Mouse (Mus musculus): Measurements from ENCODE around the gene Dnm3.

Gene Dnm3

DNA sequence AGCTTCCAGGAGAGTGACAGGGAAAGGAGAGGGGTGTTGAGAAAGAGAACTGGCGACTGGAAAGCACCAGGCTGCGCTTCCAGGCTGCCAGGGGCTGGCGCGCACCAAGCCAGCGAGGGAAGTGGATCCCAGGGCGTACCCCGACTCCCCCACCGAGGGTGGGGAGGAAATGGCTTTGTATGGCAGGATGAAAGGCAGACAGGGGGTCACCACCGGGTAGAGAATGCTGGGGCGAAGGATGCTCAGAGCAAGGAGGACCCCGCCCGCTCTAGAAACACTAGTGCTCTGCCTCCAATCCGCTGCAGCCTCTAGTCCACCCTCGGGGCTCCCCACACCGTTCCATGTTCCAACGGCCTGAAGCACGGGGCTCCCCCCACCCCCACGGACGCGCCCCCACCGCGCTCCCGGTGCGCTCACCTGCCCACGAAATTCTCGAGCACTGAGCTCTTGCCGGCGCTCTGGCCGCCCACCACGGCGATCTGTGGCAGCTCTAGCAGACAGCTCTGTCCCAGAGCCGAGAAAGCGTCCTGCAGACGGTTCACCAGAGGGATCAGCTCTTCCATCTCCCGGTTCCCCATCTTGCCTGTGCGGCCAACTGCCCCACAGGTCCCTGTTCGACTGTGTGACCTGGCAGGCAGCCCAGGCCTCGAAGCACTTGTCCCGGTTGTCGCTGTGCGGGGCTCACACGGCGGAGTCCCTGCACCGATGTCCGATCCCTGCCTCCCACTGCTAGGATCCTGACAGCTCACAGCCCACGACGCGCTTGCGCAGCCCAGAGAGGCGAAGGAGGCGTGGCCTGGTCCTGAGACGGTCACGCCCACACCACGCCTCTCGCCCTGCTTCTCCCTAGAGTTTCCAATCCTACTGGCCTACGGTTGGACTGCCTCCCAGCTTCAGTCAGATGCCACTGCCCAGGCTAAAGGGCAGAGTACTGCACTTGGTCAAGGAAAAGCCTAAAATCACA lies at the start of gene Dnm3:
TSS of gene Dnm3 (minus strand) at position 789 of the 964 bp plus-strand sequence.
- WGBS = 2% methylated on average over 56 of the region's 56 CpGs

DNA sequence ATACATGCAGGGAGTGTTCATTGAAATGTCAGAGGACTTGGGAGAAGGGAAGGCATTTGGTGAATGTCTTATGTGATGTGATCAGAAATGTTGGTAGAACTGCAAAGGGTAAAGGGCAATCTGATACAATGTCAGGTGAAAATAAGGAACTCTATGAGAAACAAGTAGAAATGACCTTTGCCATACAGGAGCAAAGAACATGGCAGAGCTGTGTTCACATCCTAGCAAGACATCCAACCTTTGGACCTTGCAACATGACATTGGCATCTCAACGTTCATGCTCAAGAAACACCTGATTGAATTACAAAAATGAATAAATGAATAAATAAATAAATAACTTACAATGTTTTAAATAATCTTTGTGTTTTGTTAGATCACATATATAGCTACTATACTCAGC lies 37.3 kb upstream of the Dnm3 start:
- WGBS = 89% methylated on average over 1 of the region's 1 CpGs

- 76% methylated on average over 2 of the region's 2 CpGs for WGBS
These were observed 32.2 kb upstream of the Dnm3 start for GRCm38 (mm10) chr1:162510013-162510356.

DNA sequence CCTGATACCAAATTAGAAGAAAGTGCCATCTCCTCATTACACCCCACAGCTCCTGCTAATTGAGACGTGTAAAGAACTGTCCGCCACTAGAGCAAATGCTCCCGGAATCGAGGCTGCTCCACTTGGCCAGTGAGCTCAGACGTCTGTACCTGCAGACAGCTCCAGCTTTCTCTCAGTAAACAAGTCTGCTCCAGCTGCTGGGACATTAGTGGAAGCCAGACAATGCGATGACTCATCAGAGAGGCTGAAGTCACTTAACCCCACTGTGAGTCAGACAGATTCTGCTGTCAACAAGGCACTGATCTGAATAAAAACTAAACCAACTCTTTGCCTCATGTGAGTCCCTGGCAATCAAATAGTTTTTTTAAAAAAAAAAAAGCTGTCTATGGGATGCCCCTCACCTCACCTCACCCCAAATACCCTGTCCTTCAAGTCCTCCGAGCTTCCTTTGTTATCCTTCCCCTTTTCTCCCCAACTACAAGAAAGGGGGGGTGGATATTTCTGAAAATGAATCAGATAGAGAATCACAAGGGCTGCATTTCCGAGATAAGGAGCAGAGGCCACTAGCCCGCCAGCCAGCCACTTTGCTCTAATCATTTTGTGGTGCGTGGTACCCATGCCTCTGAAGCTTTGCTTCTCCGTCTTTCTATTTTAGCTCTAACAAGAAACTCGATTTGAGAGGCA lies 31.6 kb upstream of the Dnm3 start:
- 59% methylated on average over 12 of the region's 12 CpGs for WGBS

DNA sequence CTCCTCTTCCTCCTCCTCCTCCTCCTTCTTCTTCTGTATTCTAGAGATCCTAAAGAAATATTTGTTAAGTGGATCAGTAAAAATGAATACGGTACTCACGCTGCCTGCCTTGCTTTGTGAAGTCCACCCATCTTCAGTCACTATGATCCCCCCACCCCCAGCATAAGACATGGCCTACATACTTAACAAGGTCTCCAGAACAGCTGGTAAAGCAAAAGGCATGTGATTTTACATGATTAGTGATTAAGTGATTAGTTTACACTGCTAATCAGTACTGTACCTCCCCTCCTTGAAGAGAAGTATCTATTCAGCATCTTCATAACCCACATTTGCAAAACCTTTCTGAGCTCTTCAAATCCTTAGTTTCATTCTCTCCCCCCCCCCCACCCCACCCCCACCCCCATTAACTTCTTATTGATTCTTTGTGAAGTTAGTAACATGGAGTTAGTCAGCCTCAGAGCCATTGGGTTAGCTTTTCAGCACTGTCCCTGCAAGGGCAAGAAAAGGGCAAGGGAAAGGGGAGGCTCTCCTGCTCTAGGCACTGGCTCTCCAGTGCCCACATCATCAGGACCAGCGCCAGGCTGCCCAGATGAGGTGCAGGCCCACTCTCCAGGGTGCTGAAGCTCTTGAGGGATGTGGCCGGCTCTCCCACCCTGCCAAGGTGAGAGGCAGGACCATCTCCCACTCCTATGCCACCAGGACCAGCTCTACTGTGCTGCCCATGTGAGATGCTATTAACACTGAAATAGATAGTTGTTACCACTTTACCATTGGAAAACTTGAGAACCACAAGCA lies 30.6 kb upstream of the Dnm3 start:
- 91% methylated on average over 4 of the region's 4 CpGs for WGBS

GRCm38 (mm10) chr1:162506516-162506915 lies 28.7 kb upstream of the Dnm3 start:
- 53% methylated on average over 4 of the region's 4 CpGs for whole genome bisulfite sequencing

GRCm38 (mm10) chr1:162505649-162506048 lies 27.8 kb upstream of the Dnm3 start:
- 88% methylated on average over 6 of the region's 6 CpGs for WGBS

GRCm38 (mm10) chr1:162476531-162477080 lies 1.2 kb downstream of the Dnm3 start:
- WGBS = 1% methylated on average over 19 of the region's 19 CpGs

DNA sequence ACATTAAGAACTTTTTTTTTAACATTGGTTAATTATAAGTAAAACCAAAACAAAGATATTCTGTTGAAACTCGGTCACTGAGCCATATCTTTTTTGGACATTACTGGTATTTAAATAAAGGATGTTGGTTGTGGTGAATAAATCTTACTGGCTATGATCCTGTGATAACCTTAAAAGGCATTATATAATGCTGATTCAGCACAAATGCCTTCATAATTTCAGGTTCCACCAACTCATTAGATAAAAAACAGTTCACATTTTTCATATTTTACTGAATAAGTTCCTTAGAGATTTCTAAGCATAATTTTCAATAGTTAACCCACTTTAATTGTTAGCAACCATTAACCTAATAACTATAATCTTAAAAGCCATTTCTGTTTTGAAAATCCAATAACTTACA lies 4.9 kb downstream of the Dnm3 start:
- WGBS = 77% methylated on average over 1 of the region's 1 CpGs

GRCm38 (mm10) chr1:162469752-162470280 lies 8.0 kb downstream of the Dnm3 start:
- WGBS = 80% methylated on average over 2 of the region's 2 CpGs

DNA sequence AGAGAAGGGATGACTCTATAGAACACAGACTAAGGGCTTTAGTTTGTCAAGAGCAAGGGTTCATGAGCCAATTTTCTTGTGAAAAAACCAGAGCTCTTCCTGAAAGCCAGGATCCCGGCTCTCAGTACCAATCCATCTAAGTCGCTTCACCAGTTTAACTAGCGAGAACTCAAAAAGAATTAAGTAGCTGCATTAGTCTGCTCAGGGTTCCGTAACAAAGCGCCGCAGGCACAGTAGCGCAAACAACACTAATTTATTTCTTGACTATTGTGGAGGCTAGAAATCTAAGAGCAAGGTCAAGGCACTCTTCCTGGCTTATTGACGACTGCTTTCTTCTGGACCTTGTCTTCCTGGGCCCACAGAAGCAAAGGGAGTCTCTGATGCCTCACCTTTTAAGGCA lies 14.2 kb downstream of the Dnm3 start:
- WGBS = 94% methylated on average over 8 of the region's 8 CpGs

- WGBS = 69% methylated on average over 2 of the region's 2 CpGs
These were observed 19.1 kb downstream of the Dnm3 start for GRCm38 (mm10) chr1:162458711-162459110.

- 82% methylated on average over 6 of the region's 6 CpGs for WGBS
These were observed 21.0 kb downstream of the Dnm3 start for GRCm38 (mm10) chr1:162456861-162457260.

GRCm38 (mm10) chr1:162456406-162456805 lies 21.4 kb downstream of the Dnm3 start:
- WGBS = 36% methylated on average over 4 of the region's 4 CpGs

DNA sequence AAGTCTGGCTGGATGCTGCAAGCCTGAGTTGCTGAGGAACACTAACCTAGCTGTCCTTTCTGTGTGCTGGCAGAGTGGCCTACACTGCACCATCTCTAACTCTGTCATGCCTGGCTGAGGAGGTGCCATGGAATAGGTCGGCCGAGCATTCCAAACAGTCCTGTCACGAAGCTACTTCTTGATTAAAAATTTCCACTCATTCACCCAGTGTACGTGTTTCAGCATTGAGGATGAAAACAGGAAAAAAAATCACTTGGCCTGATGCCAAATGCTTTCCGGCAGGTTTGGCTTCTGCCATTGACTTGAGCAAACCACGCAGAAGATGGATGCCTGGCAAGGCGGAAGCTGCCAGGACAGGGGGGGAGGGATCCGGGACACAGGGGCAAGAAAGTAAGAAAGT lies 24.3 kb downstream of the Dnm3 start:
- WGBS = 37% methylated on average over 8 of the region's 8 CpGs

DNA sequence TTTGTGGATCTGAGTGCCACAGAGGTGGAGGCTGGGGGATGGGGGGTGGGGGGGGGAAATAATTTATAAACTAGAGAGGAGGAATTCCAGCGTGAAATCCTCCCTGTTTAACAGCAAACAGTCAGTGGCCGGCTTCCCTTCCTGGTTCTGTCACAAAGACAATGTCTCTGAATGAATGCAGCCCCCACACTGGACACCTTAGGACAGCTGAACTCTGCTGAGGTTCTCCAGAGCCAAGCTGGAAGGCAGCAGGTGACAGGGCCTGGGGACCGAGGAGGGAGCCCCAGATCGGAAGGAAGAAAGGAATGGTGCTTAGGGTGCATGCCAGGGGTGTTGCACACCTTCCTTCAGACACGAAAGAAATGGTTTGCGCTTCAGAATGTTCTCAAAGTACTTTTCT lies 24.8 kb downstream of the Dnm3 start:
- WGBS = 85% methylated on average over 6 of the region's 6 CpGs

DNA sequence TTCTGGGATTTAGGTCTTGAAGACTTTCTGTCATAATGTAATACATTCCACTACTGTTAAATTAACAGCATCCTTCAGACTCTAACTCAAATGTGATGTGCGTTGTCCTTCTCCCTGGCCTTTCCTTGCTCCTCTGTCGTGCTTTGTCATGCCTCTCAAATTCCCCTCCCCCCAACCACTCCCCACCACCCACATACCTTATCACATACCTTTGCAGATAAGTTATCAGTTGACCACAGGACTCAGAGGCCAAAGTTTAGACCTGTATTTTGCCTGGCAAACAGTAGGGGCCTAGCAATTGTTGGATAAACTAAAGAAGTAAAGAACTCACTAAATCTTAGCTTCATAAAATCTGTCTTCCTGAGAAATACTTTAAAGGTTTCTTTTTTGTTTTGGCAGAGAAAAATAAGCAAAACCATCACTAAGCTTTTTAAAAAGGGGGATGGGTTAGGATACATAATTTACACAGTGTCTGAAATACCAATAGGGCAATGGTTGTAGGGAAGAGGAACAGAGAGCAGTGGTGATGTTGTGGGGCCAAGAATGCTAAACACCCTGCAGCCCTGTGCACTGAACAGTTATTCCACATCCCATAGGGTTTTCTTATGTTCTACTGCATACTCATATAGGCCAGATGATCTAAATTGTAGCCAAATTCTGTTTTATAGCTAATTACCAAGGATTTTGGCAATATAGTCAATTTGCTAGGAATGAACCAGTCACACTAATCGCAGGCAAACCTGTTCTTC lies 28.5 kb downstream of the Dnm3 start:
- WGBS = 81% methylated on average over 3 of the region's 3 CpGs

DNA sequence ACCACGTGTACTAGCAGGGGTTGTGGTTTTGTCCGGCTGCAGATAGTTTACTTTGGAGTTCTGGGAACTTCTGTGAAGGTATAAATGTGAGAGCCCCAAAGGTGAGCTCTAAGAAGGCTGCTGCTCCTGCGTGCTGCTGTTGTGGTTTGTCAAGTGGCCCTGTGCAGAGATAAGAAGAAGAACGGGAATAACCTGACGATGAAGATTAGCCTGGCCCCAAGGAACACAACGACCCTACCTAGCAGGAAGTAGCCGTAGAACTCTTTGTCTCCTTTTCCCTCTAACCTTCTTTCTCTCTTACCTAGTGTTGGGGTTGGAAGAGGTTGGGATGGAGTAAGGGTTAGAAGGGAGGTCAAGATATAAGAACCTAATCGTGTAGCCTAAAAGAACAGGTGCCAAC lies 33.0 kb downstream of the Dnm3 start:
- 89% methylated on average over 8 of the region's 8 CpGs for WGBS

GRCm38 (mm10) chr1:162436672-162437071 lies 41.2 kb downstream of the Dnm3 start:
- 67% methylated on average over 3 of the region's 3 CpGs for WGBS

DNA sequence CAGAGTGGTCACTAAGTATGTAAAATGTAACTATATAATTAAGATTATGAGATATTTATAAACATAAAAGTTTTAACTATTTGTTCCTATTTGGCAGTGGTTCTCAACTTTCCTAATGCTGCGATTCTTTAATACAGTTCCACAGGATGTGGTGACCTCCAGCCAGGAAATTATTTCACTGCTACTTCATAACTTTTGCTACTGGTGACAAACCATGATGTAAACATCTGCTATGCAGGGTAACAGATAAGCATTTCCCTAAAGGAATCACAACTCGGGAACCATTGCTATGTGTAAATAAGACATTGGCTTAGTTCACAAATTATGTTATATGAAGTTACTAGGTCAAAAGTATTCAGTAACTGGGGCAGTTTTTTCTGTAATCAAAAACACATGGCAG lies 48.9 kb downstream of the Dnm3 start:
- WGBS = 81% methylated on average over 2 of the region's 2 CpGs

GRCm38 (mm10) chr1:162425930-162426478 lies 51.8 kb downstream of the Dnm3 start:
- WGBS = 72% methylated on average over 15 of the region's 15 CpGs

Data from cerebral cortex, adult 2 months (tissue).